Mouse (Mus musculus) limb, embryonic 14.5 days (tissue): ENCODE measurements around the gene Myh9. TPM values are rescaled to one million over a fixed set of nuclear protein-coding genes. Genes with fewer than 3 reads are reported as not detected.

Experiments used
- ATAC-seq: fragments of 200-750 bp; cut with Nextera tagmentation; 2 replicates; pipeline ENCODE4 v1.8.0; 2017; ENCODE audit warnings: low read depth, moderate number of reproducible peaks, moderate TSS enrichment; ENCODE audit not compliant: low FRiP score
- DNase-seq: peaks from one replicate; pipeline ENCODE4 v3.0.0-alpha.2; 2015; ENCODE audit warnings: low spot score
- H3K27ac ChIP-seq: fragments of 300-500 bp; sonication (generic); replicated peaks from 2 replicates; pipeline ENCODE4 v1.5.1; 2014; ENCODE audit warnings: low read depth, mild to moderate bottlenecking, low read length, moderate library complexity, mixed read lengths
- H3K27me3 ChIP-seq: fragments of 300-500 bp; sonication (generic); 2 replicates; pipeline ENCODE4 v1.6.1; 2014; ENCODE audit warnings: low read length, mixed read lengths; ENCODE audit not compliant: control insufficient read depth, insufficient read depth
- H3K36me3 ChIP-seq: fragments of 300-500 bp; sonication (generic); 2 replicates; pipeline ENCODE4 v1.6.1; 2014; ENCODE audit warnings: mild to moderate bottlenecking, low read length, moderate library complexity, mixed read lengths; ENCODE audit not compliant: control insufficient read depth, insufficient read depth
- H3K4me1 ChIP-seq: fragments of 300-500 bp; sonication (generic); 2 replicates; pipeline ENCODE4 v1.6.1; 2014; ENCODE audit warnings: antibody characterized with exemption, low read length, mixed read lengths; ENCODE audit not compliant: control insufficient read depth, insufficient read depth
- H3K4me2 ChIP-seq: fragments of 300-500 bp; sonication (generic); replicated peaks from 2 replicates; pipeline ENCODE4 v1.6.1; 2014; ENCODE audit warnings: low read depth, mild to moderate bottlenecking, low read length, moderate library complexity; ENCODE audit not compliant: severe bottlenecking
- H3K4me3 ChIP-seq: fragments of 300-500 bp; sonication (generic); replicated peaks from 2 replicates; pipeline ENCODE4 v1.5.1; 2014; ENCODE audit warnings: low read length
- H3K9ac ChIP-seq: fragments of 300-500 bp; sonication (generic); 2 replicates; pipeline ENCODE4 v1.6.1; 2014; ENCODE audit warnings: mild to moderate bottlenecking, low read depth, low read length, moderate library complexity; ENCODE audit not compliant: severe bottlenecking
- H3K9me3 ChIP-seq: fragments of 300-500 bp; sonication (generic); 2 replicates; pipeline ENCODE4 v1.6.1; 2016; ENCODE audit warnings: low read length; ENCODE audit not compliant: control insufficient read depth
- POLR2A ChIP-seq: fragments of 200-500 bp; IDR thresholded peaks from 2 replicates; pipeline ENCODE4 v1.8.0; 2012; ENCODE audit warnings: inconsistent platforms, mild to moderate bottlenecking, moderate library complexity, borderline replicate concordance; ENCODE audit not compliant: insufficient read depth, insufficient read length; ENCODE audit errors: extremely low read depth
- WGBS: fragments of 180-500 bp; shearing (Covaris S2); extraction: QIAGEN DNeasy Blood & Tissue Kit; methylation state at CpG from one replicate; pipeline ENCODE4 v1.1.7; 2014; 5-methylcytosine and 5-hydroxymethylcytosine counted together
- polyA plus RNA-seq, 2 experiments: library from polyadenylated mRNA; depleted of rRNA in 1 of 2; stranded (reverse) in 1 of 2; unstranded in 1 of 2; fragments of >200 nt; fragmentation: Nextera tagmentation in 1 of 2; extraction: Ambion mirVana in 1 of 2; gene quantifications; 2 replicates each; pipeline versions ENCODE4 v1.2.1 to v1.2.3; 2012 to 2014

Gene Myh9
- polyA plus RNA-seq, 2 experiments: 46.7 to 53.2 TPM

DNA sequence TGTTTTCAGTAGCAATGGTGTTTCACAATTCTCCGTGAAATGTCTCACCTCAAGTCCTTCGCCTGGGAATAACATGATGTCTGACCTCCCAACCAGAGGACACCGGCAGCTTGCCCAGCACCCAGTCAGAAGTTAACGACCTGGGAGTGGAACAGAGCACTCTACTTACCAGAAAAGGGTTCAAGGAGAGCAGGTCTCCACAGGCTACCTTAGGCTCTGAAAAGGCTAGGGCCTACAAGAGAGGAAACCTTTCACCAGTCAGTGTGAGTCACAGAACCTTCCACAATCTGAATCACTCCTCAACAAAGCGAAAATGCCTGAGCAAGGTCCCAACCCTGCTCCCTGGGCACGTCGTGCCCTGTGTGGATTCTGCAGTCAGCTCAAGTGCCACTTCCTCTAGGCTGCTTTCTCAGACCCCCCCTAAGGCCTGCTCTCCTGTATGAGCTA, 9.5 kb downstream of the Myh9 start:
- DNase-seq (no peak), ATAC-seq (no peak)
- Histone ChIP-seq H3K36me3 (no peaks in the 10 kb centered on the region), H3K4me2 (no peak overlapping the region), H3K9ac (no peak overlapping the region), H3K9me3 (no peaks in the 10 kb centered on the region), H3K27ac (no peak overlapping the region), H3K4me1 (peaks cover 36% of the 10 kb centered on the region), H3K4me3 (no peak overlapping the region), H3K27me3 (no peaks in the 10 kb centered on the region)
- WGBS: 59% methylated on average over 7 of the region's 7 CpGs
- TF ChIP-seq POLR2A: no peak

DNA sequence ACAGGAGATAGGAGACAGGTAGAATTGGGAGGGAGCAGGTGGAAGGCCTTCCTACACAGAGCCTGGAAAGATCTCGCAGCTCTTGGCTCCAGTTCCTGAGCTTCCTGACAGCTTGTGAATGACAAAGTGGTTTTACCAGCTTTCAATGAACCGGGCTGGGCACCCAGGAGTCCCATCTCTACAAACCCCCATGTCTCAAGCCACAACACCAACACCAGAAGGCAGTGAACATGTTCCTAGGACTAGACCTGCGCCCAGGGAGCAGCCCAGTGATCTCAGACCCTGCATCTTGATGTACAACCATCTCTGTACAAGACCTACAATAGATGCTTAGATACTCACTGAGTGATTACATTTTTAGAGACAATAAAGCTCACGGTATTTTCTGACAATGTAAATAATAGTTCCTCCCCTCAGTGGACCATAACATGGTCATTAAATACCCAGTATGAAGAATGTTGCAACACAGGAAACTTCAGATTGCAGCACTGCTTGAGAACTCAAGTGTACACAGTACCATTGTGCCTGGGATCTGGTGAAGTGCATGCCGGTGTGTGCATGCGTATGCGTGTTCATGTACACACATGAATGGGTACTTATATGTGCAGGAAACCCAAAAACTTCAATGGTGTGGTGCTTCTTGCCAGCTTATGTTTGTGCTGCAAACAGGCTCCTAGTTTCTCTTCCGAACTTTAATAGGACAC, 10.1 kb downstream of the Myh9 start:
- H3K4me2 ChIP-seq: no peak overlapping the region
- H3K27ac ChIP-seq: no peak overlapping the region
- no peak overlapping the region for H3K9ac ChIP-seq
- no peaks in the 10 kb centered on the region for H3K9me3 ChIP-seq
- peaks cover 37% of the 10 kb centered on the region for H3K4me1 ChIP-seq
- ATAC-seq (no peak), DNase-seq (no peak)
- no peak for TF ChIP-seq POLR2A
- no peaks in the 10 kb centered on the region for H3K27me3 ChIP-seq
- WGBS: 78% methylated on average over 8 of the region's 8 CpGs
- H3K4me3 ChIP-seq: no peak overlapping the region
- H3K36me3 ChIP-seq: no peaks in the 10 kb centered on the region

DNA sequence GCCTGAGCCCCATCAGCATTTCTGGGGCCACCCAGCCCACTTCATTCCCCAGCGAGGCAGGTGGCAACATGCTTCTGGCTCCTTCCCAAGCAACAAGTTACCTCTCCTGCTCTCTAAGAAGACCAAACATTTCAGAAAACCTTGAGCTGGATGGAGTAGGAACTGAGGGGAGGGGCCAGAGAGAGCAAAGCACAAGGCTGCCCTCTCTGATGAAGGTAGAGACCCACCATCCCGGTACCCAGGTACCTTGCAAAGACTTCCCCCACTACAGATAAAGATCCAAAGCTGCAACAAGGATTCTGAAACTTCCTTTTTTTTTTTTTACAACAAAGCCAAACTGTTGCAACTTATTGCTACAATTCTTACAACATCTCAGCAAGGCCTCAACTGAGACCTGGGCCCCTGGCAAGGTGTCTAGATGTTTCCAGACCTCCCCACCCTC, 10.8 kb downstream of the Myh9 start:
- DNase-seq (no peak), ATAC-seq (no peak)
- H3K27ac ChIP-seq: no peak overlapping the region
- H3K27me3 ChIP-seq: no peaks in the 10 kb centered on the region
- H3K9ac ChIP-seq: no peak overlapping the region
- TF ChIP-seq POLR2A: no peak
- 72% methylated on average over 2 of the region's 2 CpGs for WGBS
- no peak overlapping the region for H3K4me3 ChIP-seq
- peaks cover 30% of the 10 kb centered on the region for H3K4me1 ChIP-seq
- no peaks in the 10 kb centered on the region for H3K36me3 ChIP-seq
- H3K4me2 ChIP-seq: no peak overlapping the region
- no peaks in the 10 kb centered on the region for H3K9me3 ChIP-seq

DNA sequence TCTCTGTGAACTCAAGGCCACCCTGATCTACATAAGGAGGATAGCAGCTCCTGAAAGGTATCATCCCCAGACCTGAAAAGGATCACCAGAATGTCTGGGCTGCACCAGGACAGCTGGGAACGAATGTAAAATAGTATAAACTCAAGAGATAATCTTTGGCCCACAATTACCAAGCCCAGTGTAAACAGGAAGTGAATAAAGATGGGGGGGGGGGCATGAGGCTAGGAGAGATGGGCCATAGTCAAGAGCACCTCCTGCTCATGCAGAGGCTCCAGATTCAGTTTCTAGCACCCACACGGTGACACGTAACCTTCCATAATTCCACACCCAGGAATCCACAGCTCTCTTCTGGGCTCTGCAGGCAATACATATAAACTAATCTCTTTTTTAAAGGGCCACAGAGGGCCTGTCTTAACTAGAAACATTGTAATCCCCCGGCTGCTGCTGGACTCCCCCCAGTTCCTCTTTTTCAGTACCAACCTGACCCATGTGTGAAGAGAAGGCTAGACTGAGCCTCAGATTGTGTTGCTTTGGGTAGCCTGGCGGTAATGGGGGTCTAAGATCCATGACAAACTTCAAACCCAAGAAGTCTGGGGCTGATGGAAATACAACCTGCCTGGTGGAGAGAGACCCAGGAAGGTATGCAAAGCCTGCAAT, 11.4 kb downstream of the Myh9 start:
- WGBS: 69% methylated on average over 5 of the region's 5 CpGs
- no peak for TF ChIP-seq POLR2A
- H3K27ac ChIP-seq: no peak overlapping the region

DNA sequence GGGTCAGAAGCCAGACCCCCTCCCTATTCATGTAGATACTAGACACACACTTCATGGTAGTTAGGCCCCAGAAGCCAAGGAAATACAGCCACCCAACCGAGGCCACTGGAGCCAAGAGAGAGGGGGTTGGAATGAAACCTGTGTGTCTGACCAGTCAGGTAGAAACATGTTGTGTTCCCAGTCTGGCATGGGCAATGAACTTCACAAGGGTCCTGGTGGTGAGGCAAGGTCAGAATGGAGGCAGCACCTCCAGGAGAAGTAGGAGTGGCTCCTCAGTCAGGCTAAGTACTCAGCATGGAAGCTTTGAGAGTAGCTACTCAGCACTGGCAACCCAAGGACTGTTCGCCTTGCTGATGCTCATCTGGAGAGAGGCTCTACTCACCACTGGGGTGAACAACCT, 12.4 kb downstream of the Myh9 start:
- Histone ChIP-seq H3K4me3 (no peak overlapping the region), H3K9me3 (no peaks in the 10 kb centered on the region), H3K9ac (no peak overlapping the region), H3K27me3 (no peaks in the 10 kb centered on the region), H3K27ac (no peak overlapping the region), H3K4me1 (peaks cover 20% of the 10 kb centered on the region), H3K36me3 (no peaks in the 10 kb centered on the region), H3K4me2 (no peak overlapping the region)
- ATAC-seq (no peak), DNase-seq (no peak)
- WGBS: 82% methylated on average over 2 of the region's 2 CpGs
- TF ChIP-seq POLR2A: no peak

More for the DNA sequence above, 11.4 kb downstream of the Myh9 start:
- H3K9me3 ChIP-seq: no peaks in the 10 kb centered on the region
- H3K9ac ChIP-seq: no peak overlapping the region
- no peaks in the 10 kb centered on the region for H3K36me3 ChIP-seq
- H3K27me3 ChIP-seq: no peaks in the 10 kb centered on the region
- DNase-seq (no peak), ATAC-seq (no peak)
- H3K4me1 ChIP-seq: peaks cover 24% of the 10 kb centered on the region
- H3K4me2 ChIP-seq: no peak overlapping the region
- H3K4me3 ChIP-seq: no peak overlapping the region
